Mouse (Mus musculus) CH12.LX (cell line): ENCODE measurements at regions not wholly inside any gene's neighbourhood (a gene's known extent, or its start where the extent isn't known, plus 50 kb on each side); places are given as distances from the start of the nearest gene placed in this dataset.

Experiments
- CHD2 ChIP-seq: IDR thresholded peaks from 2 replicates; pipeline ENCODE4 v1.6.1; 2011; ENCODE audit warnings: low read length, improper control_type of control experiment
- CTCF ChIP-seq, 2 experiments: IDR thresholded peaks in 1 of 2; conservative IDR thresholded peaks in 1 of 2; 2 replicates each; pipeline ENCODE4 v1.5.1; 2011 to 2012; ENCODE audit warnings: low read depth in 2 of 2, low read length in 2 of 2, improper control_type of control experiment in 1 of 2, inconsistent platforms in 1 of 2, mild to moderate bottlenecking in 1 of 2, moderate library complexity in 1 of 2
- MAFK ChIP-seq: IDR thresholded peaks from 2 replicates; pipeline ENCODE4 v1.6.1; 2011; ENCODE audit warnings: low read length, improper control_type of control experiment; ENCODE audit not compliant: insufficient replicate concordance
- MAX ChIP-seq: IDR thresholded peaks from 2 replicates; pipeline ENCODE4 v1.6.1; 2011; ENCODE audit warnings: low read length, improper control_type of control experiment
- MEF2A ChIP-seq: IDR thresholded peaks from 2 replicates; pipeline ENCODE4 v1.6.1; 2014; ENCODE audit warnings: low read depth, mild to moderate bottlenecking, inconsistent platforms, low read length, improper control_type of control experiment, borderline replicate concordance
- MXI1 ChIP-seq: IDR thresholded peaks from 2 replicates; pipeline ENCODE4 v1.6.1; 2011; ENCODE audit warnings: mild to moderate bottlenecking, low read depth, low read length, improper control_type of control experiment
- MYC ChIP-seq: IDR thresholded peaks from 2 replicates; pipeline ENCODE4 v1.6.1; 2011; ENCODE audit warnings: low read depth, mild to moderate bottlenecking, improper control_type of control experiment, low read length
- POLR2A ChIP-seq: IDR thresholded peaks from 2 replicates; pipeline ENCODE4 v1.6.1; 2011; ENCODE audit warnings: low read depth, mild to moderate bottlenecking, improper control_type of control experiment, low read length
- RAD21 ChIP-seq: IDR thresholded peaks from 2 replicates; pipeline ENCODE4 v1.6.1; 2011; ENCODE audit warnings: low read depth, mild to moderate bottlenecking, low read length, improper control_type of control experiment, moderate library complexity
- SIN3A ChIP-seq: IDR thresholded peaks from 2 replicates; pipeline ENCODE4 v1.6.1; 2012; ENCODE audit warnings: low read length, improper control_type of control experiment, inconsistent platforms
- ZNF384 ChIP-seq: IDR thresholded peaks from 2 replicates; pipeline ENCODE4 v1.6.1; 2012; ENCODE audit warnings: low read depth, low read length, improper control_type of control experiment, inconsistent platforms

DNA sequence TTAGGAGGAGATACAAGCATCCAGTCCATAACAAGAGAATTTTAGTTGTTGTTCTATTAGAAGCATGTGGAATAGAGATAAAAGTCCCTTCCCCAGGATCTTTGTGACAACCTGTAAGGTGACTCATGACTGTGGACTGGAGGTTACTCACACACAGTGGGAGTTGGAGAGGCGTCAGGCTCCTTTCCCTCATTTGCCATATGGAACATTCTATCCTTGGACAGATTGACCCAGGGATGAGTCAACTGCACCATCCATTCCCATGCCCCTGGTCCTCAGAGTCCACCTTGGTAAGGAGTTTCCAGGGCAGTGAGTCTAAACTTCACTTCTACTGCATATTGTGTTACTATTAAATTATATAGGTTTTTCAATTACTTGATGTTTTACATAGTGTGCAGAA is 444.9 kb upstream of the Mon1b start:
- TF ChIP-seq POLR2A, result no peak
- no peak for TF ChIP-seq MAFK
- no peak for TF ChIP-seq MXI1
- no peak for TF ChIP-seq CHD2
- TF ChIP-seq MYC, result no peak
- TF ChIP-seq MEF2A, result no peak
- no peak for TF ChIP-seq ZNF384
- no peak for TF ChIP-seq MAX
- TF ChIP-seq SIN3A, result no peak
- no peak for TF ChIP-seq CTCF (conservative IDR thresholded peaks at IDR 0.05 in 1 of 2, IDR thresholded peaks at IDR 0.05 in 1 of 2; ENCODE audit: low read depth in 2 of 2, low read length in 2 of 2)
- no peak for TF ChIP-seq RAD21
